Mouse (Mus musculus): ENCODE results near the gene Dusp10.

DNA sequence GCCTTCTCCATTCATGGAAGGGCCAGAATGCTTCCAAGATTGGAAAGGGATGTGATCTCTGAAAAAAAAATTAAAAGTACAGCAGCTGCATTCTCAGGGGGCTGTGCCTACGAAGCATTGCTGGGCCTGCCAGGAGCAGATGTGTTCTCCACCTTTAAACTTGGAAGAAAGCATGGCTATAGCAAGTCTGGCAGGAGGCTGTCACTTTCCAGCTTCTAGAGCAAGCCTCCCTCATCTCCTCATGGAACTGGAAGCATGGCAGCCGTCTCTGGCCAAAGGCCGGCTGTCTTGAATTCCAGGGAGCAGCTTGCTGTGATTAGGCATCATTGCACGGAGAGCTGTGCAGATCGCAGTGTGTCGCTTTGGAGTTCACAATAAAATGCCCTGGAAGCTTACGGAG, 104.5 kb downstream of the Dusp10 start:
- TF ChIP-seq CTCF (IDR thresholded peaks at IDR 0.05; ENCODE audit: low read depth) (no peak), EP300 (IDR thresholded peaks at IDR 0.05; ENCODE audit: low read depth) (no peak)

Data from heart, postnatal 0 days (tissue).